Mouse (Mus musculus): ENCODE measurements around the gene Hist1h3a. TPM values are rescaled to one million over a fixed set of nuclear protein-coding genes. Genes with fewer than 3 reads are reported as not detected.
"Not testable (repeated sequence)": the region's sequence is repeated elsewhere in the genome, so short reads cannot be mapped to it uniquely, and the experiment has no call there.

The Hist1h3a gene
- polyA plus RNA-seq, 2 experiments: 5.8 to 36.1 TPM

DNA sequence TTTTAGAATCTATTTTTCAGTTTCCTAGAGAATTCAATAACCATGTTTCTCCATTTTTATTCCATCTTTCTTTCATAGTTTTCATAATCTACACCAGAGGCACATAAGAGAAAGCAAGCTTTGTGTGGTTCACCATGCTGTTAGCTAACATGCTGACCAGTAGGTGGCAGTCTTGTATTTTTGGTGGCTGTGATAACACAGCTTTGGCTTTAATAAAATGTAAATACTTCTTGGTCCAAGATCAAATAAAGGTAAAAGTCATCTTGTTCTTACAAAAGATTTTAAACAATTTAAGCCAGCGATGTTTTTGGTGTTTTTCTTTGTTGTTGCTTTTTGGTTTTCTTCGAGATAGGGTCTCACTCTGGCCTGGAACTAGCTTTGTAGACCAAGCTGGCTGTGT lies 30.3 kb upstream of the Hist1h3a start:
- no peak overlapping the region for H3K9ac ChIP-seq (replicated peaks)
- H3K4me1 ChIP-seq (replicated peaks; ENCODE audit: control insufficient read depth in 2 of 2, insufficient read depth in 2 of 2, low read length in 1 of 2): no peaks in the 10 kb centered on the region
- H3K4me2 ChIP-seq (ENCODE audit: low read depth): no peak overlapping the region
- H3K4me3 ChIP-seq (ENCODE audit: insufficient read depth in 1 of 2, low read depth in 2 of 2, low read length in 2 of 2): no peak overlapping the region
- H3K27me3 ChIP-seq (ENCODE audit: control insufficient read depth, insufficient read depth, low read length): no peaks in the 10 kb centered on the region
- H3K36me3 ChIP-seq (replicated peaks; ENCODE audit: control insufficient read depth, insufficient read depth, low read depth): no peaks in the 10 kb centered on the region
- H3K9me3 ChIP-seq (ENCODE audit: control insufficient read depth, low read length): no peaks in the 10 kb centered on the region
- peak; percentile 77 for TF ChIP-seq CTCF (IDR thresholded peaks at IDR 0.05; ENCODE audit: low read depth)
- no peak for TF ChIP-seq EP300 (IDR thresholded peaks at IDR 0.05; ENCODE audit: low read depth)
- no peak overlapping the region for H3K27ac ChIP-seq
- DNase-seq (ENCODE audit: low read depth in 3 of 3, low spot score in 3 of 3) (peak; percentile 42 to 49 (median 47)), ATAC-seq (ENCODE audit: insufficient read depth) (no peak)
- 34% methylated on average over 2 of the region's 2 CpGs for WGBS (ENCODE audit: insufficient replicate concordance)

DNA sequence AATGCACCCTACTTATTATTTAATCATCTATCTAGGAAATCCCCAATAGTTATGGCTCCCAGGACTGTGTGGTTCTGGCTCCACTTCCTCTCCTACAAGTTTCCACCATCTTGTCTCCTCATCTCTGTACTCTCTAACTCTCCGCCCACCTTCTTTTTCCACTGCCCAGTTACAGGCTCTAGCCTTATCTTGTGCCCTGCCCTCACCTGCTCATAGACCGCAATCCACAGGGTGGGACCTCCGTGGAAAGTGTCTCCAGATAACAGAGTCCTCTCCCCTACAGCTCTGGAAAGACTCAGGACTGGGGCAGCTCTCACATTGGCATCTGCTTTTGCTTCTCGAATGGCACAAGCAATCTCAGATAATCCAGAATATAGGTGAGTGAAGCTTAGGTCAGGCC lies 16.8 kb upstream of the Hist1h3a start:
- no peak overlapping the region for H3K9ac ChIP-seq (replicated peaks)
- peaks cover 0 to 17% of the 10 kb centered on the region in 2 experiments; a peak in 3 of 4 replicates for H3K4me1 ChIP-seq (replicated peaks; ENCODE audit: control insufficient read depth in 2 of 2, insufficient read depth in 2 of 2, low read length in 1 of 2)
- H3K27me3 ChIP-seq (ENCODE audit: control insufficient read depth, insufficient read depth, low read length): no peaks in the 10 kb centered on the region
- H3K9me3 ChIP-seq (ENCODE audit: control insufficient read depth, low read length): no peaks in the 10 kb centered on the region
- H3K27ac ChIP-seq: no peak overlapping the region
- TF ChIP-seq CTCF (IDR thresholded peaks at IDR 0.05; ENCODE audit: low read depth) (no peak), EP300 (IDR thresholded peaks at IDR 0.05; ENCODE audit: low read depth) (no peak)
- no peak overlapping the region for H3K4me2 ChIP-seq (ENCODE audit: low read depth)
- DNase-seq (ENCODE audit: low read depth in 3 of 3, low spot score in 3 of 3): no peak
- no peaks in the 10 kb centered on the region for H3K36me3 ChIP-seq (replicated peaks; ENCODE audit: control insufficient read depth, insufficient read depth, low read depth)
- no peak overlapping the region for H3K4me3 ChIP-seq (ENCODE audit: insufficient read depth in 1 of 2, low read depth in 2 of 2, low read length in 2 of 2)
- 43% methylated on average over 4 of the region's 4 CpGs for WGBS (ENCODE audit: insufficient replicate concordance)
- 0 out of 2 replicates have a peak, but pooled peaks have one; percentile 21 for ATAC-seq (ENCODE audit: insufficient read depth)

DNA sequence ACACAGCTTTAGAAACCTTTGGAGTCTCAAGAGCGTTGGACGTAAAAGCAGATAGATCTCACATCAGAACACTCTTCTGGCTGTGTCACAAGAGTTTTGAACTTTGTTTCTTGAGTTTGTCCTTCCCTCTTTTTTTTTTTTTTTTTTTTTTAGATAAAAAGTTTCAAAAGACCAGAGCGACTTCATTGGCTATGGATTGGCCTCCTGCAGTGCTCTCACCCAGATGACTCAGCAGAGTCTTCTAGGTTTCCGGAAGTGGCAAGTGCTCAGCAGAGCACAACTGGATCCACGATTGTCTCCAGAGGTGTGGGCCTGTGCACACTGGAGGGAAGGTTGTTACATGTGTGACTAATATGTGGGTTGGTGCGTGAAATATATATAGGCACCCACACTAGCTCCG lies 16.2 kb upstream of the Hist1h3a start:
- no peak for ATAC-seq (ENCODE audit: insufficient read depth)
- Histone ChIP-seq H3K4me2 (ENCODE audit: low read depth) (no peak overlapping the region), H3K4me1 (replicated peaks; ENCODE audit: control insufficient read depth in 2 of 2, insufficient read depth in 2 of 2, low read length in 1 of 2) (peaks cover 2 to 20% of the 10 kb centered on the region in 2 experiments; a peak in 3 of 4 replicates), H3K9me3 (ENCODE audit: control insufficient read depth, low read length) (no peaks in the 10 kb centered on the region), H3K4me3 (ENCODE audit: insufficient read depth in 1 of 2, low read depth in 2 of 2, low read length in 2 of 2) (no peak overlapping the region), H3K27me3 (ENCODE audit: control insufficient read depth, insufficient read depth, low read length) (no peaks in the 10 kb centered on the region), H3K27ac (no peak overlapping the region), H3K36me3 (replicated peaks; ENCODE audit: control insufficient read depth, insufficient read depth, low read depth) (no peaks in the 10 kb centered on the region), H3K9ac (replicated peaks) (no peak overlapping the region)
- 69% methylated on average over 7 of the region's 7 CpGs for WGBS (ENCODE audit: insufficient replicate concordance)
- TF ChIP-seq EP300 (IDR thresholded peaks at IDR 0.05; ENCODE audit: low read depth): no peak
- no peak for TF ChIP-seq CTCF (IDR thresholded peaks at IDR 0.05; ENCODE audit: low read depth)
- no peak for DNase-seq (ENCODE audit: low read depth in 3 of 3, low spot score in 3 of 3)

DNA sequence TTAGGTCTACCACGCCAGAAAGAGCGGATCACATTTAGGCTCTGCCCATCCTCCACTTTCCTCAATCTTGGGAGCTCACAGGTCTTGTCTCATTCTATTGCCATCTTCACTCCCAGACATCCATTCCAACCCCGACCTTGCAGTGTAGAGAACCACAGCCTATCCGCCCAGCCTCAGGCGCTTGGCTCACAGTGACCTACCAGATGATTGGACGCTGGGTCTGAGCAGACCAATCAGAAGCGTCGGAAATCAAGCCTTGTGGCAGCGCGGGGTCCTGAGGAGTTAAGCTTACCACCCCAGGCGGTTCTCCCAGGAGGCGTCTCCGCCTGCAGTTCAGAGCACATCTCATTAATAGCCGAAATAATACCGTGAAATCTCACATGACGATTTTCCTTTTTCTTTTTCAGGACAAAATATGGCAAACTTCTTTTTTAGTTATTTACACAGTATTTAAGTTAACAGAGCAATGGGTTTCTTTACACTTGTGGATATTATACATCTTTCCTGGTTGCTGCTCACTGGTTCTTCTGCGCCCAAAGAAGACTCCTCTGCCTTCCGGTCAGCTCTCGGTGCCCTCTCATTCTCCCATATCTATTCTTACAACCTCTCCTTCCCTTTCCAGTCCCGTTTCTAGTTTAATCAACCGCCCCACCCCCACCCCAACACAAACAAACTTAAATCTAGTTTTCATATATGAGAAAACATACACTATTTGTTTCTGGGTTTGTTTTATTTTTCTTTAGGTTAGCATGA lies 10.6 kb upstream of the Hist1h3a start:
- Histone ChIP-seq H3K9ac (replicated peaks) (peak overlapping the region; percentile 61), H3K27me3 (ENCODE audit: control insufficient read depth, insufficient read depth, low read length) (no peaks in the 10 kb centered on the region), H3K4me3 (ENCODE audit: insufficient read depth in 1 of 2, low read depth in 2 of 2, low read length in 2 of 2) (peak overlapping the region; percentile 27 to 35; a peak in 3 of 4 replicates), H3K36me3 (replicated peaks; ENCODE audit: control insufficient read depth, insufficient read depth, low read depth) (no peaks in the 10 kb centered on the region), H3K4me1 (replicated peaks; ENCODE audit: control insufficient read depth in 2 of 2, insufficient read depth in 2 of 2, low read length in 1 of 2) (peaks cover 6 to 27% of the 10 kb centered on the region in 2 experiments; a peak in 3 of 4 replicates), H3K4me2 (ENCODE audit: low read depth) (peak overlapping the region; percentile 69), H3K27ac (peak overlapping the region; percentile 46), H3K9me3 (ENCODE audit: control insufficient read depth, low read length) (no peaks in the 10 kb centered on the region)
- TF ChIP-seq CTCF (IDR thresholded peaks at IDR 0.05; ENCODE audit: low read depth) (no peak), EP300 (IDR thresholded peaks at IDR 0.05; ENCODE audit: low read depth) (no peak)
- DNase-seq (ENCODE audit: low read depth in 3 of 3, low spot score in 3 of 3) (peak; percentile 67 to 76 (median 74)), ATAC-seq (ENCODE audit: insufficient read depth) (peak; percentile 97)
- 16% methylated on average over 21 of the region's 21 CpGs for WGBS (ENCODE audit: insufficient replicate concordance)

DNA sequence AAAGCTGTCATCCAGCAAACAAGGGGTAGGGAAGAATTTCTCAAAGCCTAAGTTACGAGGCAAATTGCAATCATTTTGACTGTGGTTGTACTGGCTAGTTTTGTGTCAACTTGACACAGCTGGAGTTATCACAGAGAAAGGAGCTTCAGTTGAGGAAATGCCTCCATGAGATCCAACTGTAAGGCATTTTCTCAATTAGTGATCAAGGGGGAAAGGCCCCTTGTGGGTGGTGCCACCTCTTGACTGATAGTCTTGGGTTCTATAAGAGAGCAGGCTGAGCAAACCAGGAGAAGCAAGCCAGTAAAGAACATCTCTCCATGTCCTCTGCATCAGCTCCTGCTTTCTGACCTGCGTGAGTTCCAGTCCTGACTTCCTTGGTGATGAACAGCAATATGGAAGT lies 7.4 kb upstream of the Hist1h3a start, which contains the start of gene Trim38:
TSS of gene Trim38 (plus strand) at position 301 of the 400 bp plus-strand sequence.
- H3K36me3 ChIP-seq (replicated peaks; ENCODE audit: control insufficient read depth, insufficient read depth, low read depth); H3K9me3 ChIP-seq (ENCODE audit: control insufficient read depth, low read length); H3K27me3 ChIP-seq (ENCODE audit: control insufficient read depth, insufficient read depth, low read length); DNase-seq (ENCODE audit: low read depth in 3 of 3, low spot score in 3 of 3); H3K4me2 ChIP-seq (ENCODE audit: low read depth); H3K4me3 ChIP-seq (ENCODE audit: insufficient read depth in 1 of 2, low read depth in 2 of 2, low read length in 2 of 2); H3K27ac ChIP-seq; ATAC-seq (ENCODE audit: insufficient read depth); H3K9ac ChIP-seq (replicated peaks): not testable (repeated sequence)
- WGBS (ENCODE audit: insufficient replicate concordance): 74% methylated on average over 2 of the region's 2 CpGs
- H3K4me1 ChIP-seq (replicated peaks; ENCODE audit: control insufficient read depth in 2 of 2, insufficient read depth in 2 of 2, low read length in 1 of 2): peaks cover 6 to 27% of the 10 kb centered on the region in 2 experiments; a peak in 3 of 4 replicates
